Mouse (Mus musculus) heart, embryonic 10.5 days (tissue): ENCODE data around the gene Limch1. TPM values are rescaled to one million over a fixed set of nuclear protein-coding genes. Genes with fewer than 3 reads are reported as not detected.

Source experiments
- DNase-seq: peaks from one replicate; pipeline ENCODE4 v3.0.0-alpha.2; 2017; ENCODE audit warnings: low spot score
- H3K27ac ChIP-seq: fragments of 300-500 bp; sonication (generic); 2 replicates; pipeline ENCODE4 v1.5.1; 2016; ENCODE audit warnings: mild to moderate bottlenecking
- H3K27me3 ChIP-seq: fragments of 300-500 bp; sonication (generic); 2 replicates; pipeline ENCODE4 v1.6.1; 2016; ENCODE audit warnings: mild to moderate bottlenecking; ENCODE audit not compliant: poor library complexity, insufficient read depth, severe bottlenecking
- H3K36me3 ChIP-seq: fragments of 300-500 bp; sonication (generic); 2 replicates; pipeline ENCODE4 v1.6.1; 2016; ENCODE audit warnings: mild to moderate bottlenecking, moderate library complexity
- H3K4me1 ChIP-seq: fragments of 300-500 bp; sonication (generic); 2 replicates; pipeline ENCODE4 v1.6.1; 2016; ENCODE audit warnings: mild to moderate bottlenecking
- H3K4me3 ChIP-seq: fragments of 300-500 bp; sonication (generic); 2 replicates; pipeline ENCODE4 v1.5.1; 2016; ENCODE audit warnings: mild to moderate bottlenecking, moderate library complexity
- H3K9me3 ChIP-seq: fragments of 300-500 bp; sonication (generic); 2 replicates; pipeline ENCODE4 v1.6.1; 2016; ENCODE audit warnings: mild to moderate bottlenecking, moderate library complexity
- WGBS: fragments of 180-500 bp; shearing (Covaris S2); methylation state at CpG from one replicate; pipeline ENCODE4 v1.1.7; 2016; 5-methylcytosine and 5-hydroxymethylcytosine counted together
- polyA plus RNA-seq: library from polyadenylated mRNA; unstranded; fragments of >200 nt; fragmentation: Nextera tagmentation; extraction: Ambion mirVana; gene quantifications from 2 replicates; pipeline ENCODE4 v1.2.1, GENCODE M21; 2016

Gene Limch1
- polyA plus RNA-seq, 1 experiment from 2014 or later, result 30.1 TPM

DNA sequence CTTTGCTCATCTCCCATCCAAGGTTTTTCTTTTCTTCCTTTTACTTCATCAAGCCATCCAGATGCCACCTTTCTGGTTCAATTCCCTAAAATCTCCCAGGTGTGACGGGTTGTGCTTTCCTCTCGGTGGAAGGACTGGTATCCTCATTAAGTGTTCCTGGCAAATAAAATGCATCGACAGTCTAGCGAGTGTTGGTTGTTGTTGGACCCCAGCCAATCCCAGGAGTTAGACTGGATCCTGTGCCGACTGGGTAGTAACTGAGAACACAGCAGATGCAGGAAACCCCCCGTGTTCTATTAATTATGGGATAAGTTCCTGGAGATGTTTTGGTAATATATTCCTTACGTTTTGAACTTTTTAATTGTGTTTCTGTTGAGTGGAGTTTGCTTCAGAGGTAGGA is 197.9 kb downstream of the Limch1 start:
- no peaks in the 10 kb centered on the region for H3K4me1 ChIP-seq
- WGBS, result 71% methylated on average over 7 of the region's 7 CpGs
- H3K27ac ChIP-seq, result no peak overlapping the region
- no peaks in the 10 kb centered on the region for H3K36me3 ChIP-seq
- H3K27me3 ChIP-seq, result 0 out of 2 replicates have a peak, but pooled peaks cover 6% of the 10 kb centered on the region
- H3K9me3 ChIP-seq, result no peaks in the 10 kb centered on the region
- H3K4me3 ChIP-seq, result no peak overlapping the region
- DNase-seq, result no peak

DNA sequence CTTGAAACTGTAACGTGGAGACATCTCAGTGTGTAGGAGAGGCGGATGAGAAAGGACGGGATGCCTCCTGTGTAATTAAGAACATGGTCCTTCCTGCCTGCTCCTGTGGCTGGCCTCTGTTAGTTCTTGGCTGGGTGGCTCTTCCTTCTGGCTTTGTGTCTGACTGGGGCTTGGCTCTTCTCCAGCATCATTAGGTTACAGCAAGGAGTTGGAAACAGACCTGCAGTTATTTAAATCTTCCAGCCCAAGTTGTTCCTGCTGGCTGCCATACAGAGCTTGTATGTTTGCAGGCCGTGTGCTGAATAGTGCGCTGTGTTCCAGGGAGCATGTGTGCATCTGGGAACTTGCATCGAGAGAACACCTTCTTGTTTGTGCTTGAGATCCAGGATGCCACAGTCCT is 202.3 kb downstream of the Limch1 start:
- DNase-seq, result no peak
- Histone ChIP-seq H3K4me3 (no peak overlapping the region), H3K27me3 (0 out of 2 replicates have a peak, but pooled peaks cover 8% of the 10 kb centered on the region), H3K27ac (no peak overlapping the region), H3K9me3 (no peaks in the 10 kb centered on the region), H3K36me3 (no peaks in the 10 kb centered on the region), H3K4me1 (no peaks in the 10 kb centered on the region)
- WGBS, result 75% methylated on average over 6 of the region's 6 CpGs

DNA sequence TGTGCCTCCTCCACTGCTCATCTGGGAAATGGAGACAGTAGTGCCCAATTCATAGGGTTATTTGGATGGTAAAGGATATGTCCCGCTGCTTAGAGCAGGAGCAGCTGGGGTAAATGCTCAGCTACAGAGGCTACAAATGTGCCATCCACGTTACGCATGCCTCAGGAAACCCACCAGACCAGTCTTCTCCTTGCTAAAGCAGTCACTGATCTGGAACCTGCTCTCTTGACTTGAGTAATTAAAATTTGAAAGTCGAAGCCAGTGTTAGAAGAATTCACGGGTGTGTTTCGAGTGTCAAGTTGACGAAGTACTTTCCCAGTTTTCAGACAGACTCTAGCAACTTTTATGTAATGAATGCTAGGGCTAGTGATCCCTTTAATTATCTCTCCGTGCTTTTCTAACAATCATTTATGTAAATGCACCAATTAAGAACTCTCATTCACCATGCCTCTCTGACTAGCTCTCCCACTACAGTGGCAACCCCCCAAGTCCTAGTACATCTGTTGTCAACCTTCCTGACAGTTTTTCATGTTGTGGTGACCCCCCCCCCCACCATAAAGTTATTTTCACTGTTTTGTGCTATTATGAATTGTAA is 203.6 kb downstream of the Limch1 start:
- H3K27me3 ChIP-seq, result 0 out of 2 replicates have a peak, but pooled peaks cover 8% of the 10 kb centered on the region
- 78% methylated on average over 8 of the region's 8 CpGs for WGBS
- no peak for DNase-seq
- H3K27ac ChIP-seq, result no peak overlapping the region
- H3K36me3 ChIP-seq, result no peaks in the 10 kb centered on the region
- H3K4me1 ChIP-seq, result no peaks in the 10 kb centered on the region
- H3K4me3 ChIP-seq, result no peak overlapping the region
- no peaks in the 10 kb centered on the region for H3K9me3 ChIP-seq

DNA sequence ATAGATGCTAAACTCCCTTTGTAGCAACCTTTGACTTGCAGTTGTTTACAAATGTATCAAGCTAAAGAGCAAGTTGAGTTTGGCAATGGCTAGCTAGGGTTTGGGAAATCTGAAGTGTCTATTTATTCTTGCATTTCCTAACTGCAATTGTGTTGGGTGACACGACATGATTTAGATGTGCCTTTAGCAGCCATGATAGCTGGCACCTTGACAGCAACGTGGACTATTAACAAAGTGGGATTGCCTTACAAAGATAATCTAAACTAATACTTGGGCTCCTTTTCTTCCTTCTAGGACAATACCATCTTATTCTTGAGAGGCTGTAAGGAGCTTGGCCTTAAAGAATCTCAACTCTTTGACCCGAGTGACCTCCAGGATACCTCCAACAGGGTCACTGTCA is 207.7 kb downstream of the Limch1 start:
- no peak for DNase-seq
- H3K9me3 ChIP-seq, result no peaks in the 10 kb centered on the region
- no peaks in the 10 kb centered on the region for H3K4me1 ChIP-seq
- no peak overlapping the region for H3K27ac ChIP-seq
- H3K27me3 ChIP-seq, result peaks cover 6% of the 10 kb centered on the region; the same call in 1 of the 2 replicates
- H3K36me3 ChIP-seq, result no peaks in the 10 kb centered on the region
- 76% methylated on average over 3 of the region's 3 CpGs for WGBS
- H3K4me3 ChIP-seq, result no peak overlapping the region

DNA sequence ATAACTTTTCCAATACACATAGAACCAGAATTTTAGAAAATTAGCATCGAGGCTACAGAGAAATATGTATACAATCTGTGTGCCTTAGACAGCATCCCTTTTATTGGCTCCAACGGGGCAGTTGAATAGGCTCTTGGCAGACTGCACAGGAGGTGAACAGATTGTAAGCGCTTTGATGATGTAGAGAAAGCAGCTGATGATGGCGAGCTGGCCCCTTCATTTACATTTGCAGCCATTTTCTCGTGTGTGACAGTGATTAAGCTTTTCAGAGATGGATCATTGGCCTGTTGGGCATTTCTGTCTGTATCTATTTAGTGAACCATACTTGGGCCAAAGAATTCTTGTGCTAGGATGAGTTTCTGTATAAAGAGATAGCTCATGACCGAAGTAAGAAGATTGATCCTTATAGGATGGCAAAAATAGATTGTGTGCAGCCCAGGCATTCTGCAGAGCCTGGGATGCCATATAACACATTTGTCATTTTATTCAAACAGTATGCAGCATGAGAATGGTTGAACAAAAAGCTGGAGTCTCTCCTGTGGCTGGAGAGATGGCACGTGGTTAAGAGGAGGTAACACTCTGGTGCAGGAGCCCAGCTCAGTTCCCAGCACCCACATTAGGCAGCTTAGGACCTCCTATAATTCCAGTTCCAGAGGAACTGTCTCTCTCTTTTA is 208.5 kb downstream of the Limch1 start:
- Histone ChIP-seq H3K9me3 (no peaks in the 10 kb centered on the region), H3K4me3 (no peak overlapping the region), H3K27me3 (no peaks in the 10 kb centered on the region; the same call in 1 of the 2 replicates), H3K36me3 (no peaks in the 10 kb centered on the region), H3K4me1 (no peaks in the 10 kb centered on the region), H3K27ac (no peak overlapping the region)
- DNase-seq, result no peak
- WGBS, result 80% methylated on average over 7 of the region's 7 CpGs

DNA sequence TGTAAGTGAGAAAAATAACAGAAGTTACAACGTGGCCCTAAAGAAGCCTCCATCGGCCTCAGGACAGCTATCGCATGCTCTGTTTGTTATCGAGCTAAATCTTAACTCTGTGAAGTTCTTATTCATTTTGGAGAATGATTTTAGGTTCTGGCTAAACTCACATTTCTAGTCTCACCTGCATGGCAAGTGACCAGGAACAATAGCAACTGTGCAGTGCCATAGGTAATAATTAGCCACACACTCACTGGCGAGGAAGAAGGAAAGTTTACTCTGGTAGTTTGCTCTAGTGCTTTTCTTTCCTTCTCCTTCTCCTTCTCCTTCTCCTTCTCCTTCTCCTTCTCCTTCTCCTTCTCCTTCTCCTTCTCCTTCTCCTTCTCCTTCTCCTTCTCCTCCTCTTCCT is 209.6 kb downstream of the Limch1 start:
- no peak for DNase-seq
- H3K27ac ChIP-seq, result no peak overlapping the region
- H3K27me3 ChIP-seq, result no peaks in the 10 kb centered on the region; the same call in 1 of the 2 replicates
- no peak overlapping the region for H3K4me3 ChIP-seq
- H3K4me1 ChIP-seq, result no peaks in the 10 kb centered on the region
- no peaks in the 10 kb centered on the region for H3K36me3 ChIP-seq
- H3K9me3 ChIP-seq, result no peaks in the 10 kb centered on the region
- WGBS, result 82% methylated on average over 5 of the region's 5 CpGs

DNA sequence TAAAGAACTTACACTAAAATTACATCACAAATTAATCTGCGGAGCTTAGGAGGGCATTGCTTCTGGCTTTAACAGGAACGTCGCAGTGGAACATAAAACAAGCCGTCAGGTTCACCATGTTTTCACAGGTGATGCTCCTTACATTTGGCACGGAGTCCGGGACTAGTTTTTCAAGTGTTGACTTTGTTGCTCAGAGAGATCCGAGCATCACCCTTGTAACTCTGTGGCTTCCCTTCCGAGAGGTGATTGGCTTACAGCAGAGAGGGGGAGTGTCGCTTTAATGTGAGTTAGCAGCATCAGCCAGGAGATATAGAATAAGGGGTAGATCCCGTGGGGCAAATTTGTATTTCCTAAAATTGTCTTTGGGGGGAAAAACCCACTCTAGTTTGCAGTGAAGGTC is 212.0 kb downstream of the Limch1 start:
- Histone ChIP-seq H3K9me3 (no peaks in the 10 kb centered on the region), H3K27ac (no peak overlapping the region), H3K4me1 (no peaks in the 10 kb centered on the region), H3K36me3 (0 out of 2 replicates have a peak, but pooled peaks cover 3% of the 10 kb centered on the region), H3K4me3 (no peak overlapping the region), H3K27me3 (no peaks in the 10 kb centered on the region; the same call in 1 of the 2 replicates)
- WGBS, result 80% methylated on average over 10 of the region's 10 CpGs
- no peak for DNase-seq

DNA sequence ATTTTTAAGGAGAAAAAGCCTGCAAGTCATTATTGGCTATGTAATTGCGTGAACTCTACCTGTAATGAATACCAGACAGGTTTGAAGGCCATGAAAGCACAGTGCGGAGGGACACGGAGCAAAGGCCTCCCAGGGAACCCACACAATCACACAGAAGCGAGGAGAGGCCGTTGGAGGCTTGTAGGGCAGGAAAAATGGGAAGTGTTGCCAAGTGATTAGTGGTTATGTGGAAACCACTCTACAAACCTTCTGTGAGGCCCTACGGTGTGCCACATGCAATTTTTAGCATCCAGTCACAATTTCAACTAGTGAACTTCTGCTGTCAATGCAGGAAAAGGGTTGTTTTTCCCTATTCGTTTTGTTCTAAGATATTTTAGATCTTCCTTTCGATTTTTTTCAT is 212.5 kb downstream of the Limch1 start:
- DNase-seq, result no peak
- Histone ChIP-seq H3K4me1 (no peaks in the 10 kb centered on the region), H3K36me3 (0 out of 2 replicates have a peak, but pooled peaks cover 3% of the 10 kb centered on the region), H3K9me3 (no peaks in the 10 kb centered on the region), H3K27ac (no peak overlapping the region), H3K4me3 (no peak overlapping the region), H3K27me3 (no peaks in the 10 kb centered on the region; the same call in 1 of the 2 replicates)
- 80% methylated on average over 8 of the region's 8 CpGs for WGBS

DNA sequence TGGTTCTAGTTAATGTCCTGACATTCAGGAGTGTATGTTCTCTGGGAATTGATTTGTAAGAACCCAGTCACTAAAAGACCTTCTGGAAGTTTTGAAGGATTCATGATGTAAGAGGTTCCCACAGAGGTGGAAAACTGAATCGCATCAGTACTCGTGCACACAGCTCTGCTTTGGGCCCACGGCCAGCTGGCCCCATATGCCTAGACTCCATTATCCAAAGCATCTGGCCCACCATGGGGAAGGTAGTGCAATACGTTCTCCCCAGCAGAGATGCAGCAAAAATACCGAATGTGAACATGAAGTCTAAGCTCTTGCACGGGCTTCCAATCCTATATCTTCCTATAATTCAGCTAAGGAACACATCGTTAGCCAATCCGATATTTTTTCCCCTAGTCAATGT is 214.3 kb downstream of the Limch1 start:
- Histone ChIP-seq H3K4me3 (no peak overlapping the region), H3K4me1 (no peaks in the 10 kb centered on the region), H3K36me3 (0 out of 2 replicates have a peak, but pooled peaks cover 3% of the 10 kb centered on the region), H3K9me3 (no peaks in the 10 kb centered on the region), H3K27me3 (peaks cover 1% of the 10 kb centered on the region; the same call in 1 of the 2 replicates), H3K27ac (no peak overlapping the region)
- DNase-seq, result no peak
- 89% methylated on average over 8 of the region's 8 CpGs for WGBS

DNA sequence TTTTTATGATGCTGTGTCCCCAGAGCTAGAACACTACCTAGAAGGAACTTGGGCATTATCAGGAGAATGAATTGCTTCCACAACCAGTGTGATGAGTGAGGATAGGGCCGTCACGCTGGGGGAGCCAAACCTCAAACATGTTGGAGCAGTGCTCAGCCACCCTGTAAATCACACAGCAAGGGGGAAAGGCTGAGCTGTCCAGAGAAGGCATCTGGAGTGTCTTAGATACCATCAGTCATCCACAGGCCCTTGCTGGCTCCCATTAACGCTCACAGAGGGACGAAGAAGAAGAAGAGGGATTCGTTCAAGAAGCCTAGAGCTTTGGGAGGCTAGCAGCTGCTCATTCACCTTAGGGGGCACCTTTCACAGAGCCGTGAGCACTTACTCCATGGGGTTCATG is 219.8 kb downstream of the Limch1 start:
- peaks cover 13% of the 10 kb centered on the region; the same call in 1 of the 2 replicates for H3K27me3 ChIP-seq
- no peak overlapping the region for H3K27ac ChIP-seq
- WGBS, result 29% methylated on average over 6 of the region's 6 CpGs
- H3K36me3 ChIP-seq, result 0 out of 2 replicates have a peak, but pooled peaks cover 3% of the 10 kb centered on the region
- H3K4me3 ChIP-seq, result no peak overlapping the region
- DNase-seq, result no peak
- H3K4me1 ChIP-seq, result peaks cover 16% of the 10 kb centered on the region
- H3K9me3 ChIP-seq, result no peaks in the 10 kb centered on the region

DNA sequence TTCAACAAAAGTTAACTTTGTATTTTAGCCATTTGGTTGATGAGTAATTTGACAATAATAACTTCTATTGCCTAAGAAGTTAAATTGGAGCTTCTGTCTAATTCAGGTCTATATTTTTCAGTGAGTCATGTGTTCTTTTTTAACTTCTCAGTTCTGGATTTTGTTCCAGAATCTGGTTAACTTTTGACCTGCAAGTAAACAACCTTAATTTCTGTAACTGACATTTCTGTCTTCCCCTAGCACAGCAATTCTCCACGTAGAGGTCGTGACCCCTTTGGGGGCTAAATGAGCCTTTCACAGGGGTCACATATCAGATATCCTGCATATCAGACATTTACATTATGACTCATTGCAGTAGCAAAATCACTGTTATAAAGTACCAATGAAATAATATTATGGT is 221.5 kb downstream of the Limch1 start:
- no peak for DNase-seq
- no peaks in the 10 kb centered on the region for H3K36me3 ChIP-seq
- peaks cover 16% of the 10 kb centered on the region for H3K4me1 ChIP-seq
- 0 out of 2 replicates have a peak overlapping the region, but pooled peaks have one; percentile 62 for H3K27ac ChIP-seq
- H3K9me3 ChIP-seq, result no peaks in the 10 kb centered on the region
- H3K27me3 ChIP-seq, result peaks cover 13% of the 10 kb centered on the region; the same call in 1 of the 2 replicates
- WGBS, result 68% methylated on average over 2 of the region's 2 CpGs
- no peak overlapping the region for H3K4me3 ChIP-seq

DNA sequence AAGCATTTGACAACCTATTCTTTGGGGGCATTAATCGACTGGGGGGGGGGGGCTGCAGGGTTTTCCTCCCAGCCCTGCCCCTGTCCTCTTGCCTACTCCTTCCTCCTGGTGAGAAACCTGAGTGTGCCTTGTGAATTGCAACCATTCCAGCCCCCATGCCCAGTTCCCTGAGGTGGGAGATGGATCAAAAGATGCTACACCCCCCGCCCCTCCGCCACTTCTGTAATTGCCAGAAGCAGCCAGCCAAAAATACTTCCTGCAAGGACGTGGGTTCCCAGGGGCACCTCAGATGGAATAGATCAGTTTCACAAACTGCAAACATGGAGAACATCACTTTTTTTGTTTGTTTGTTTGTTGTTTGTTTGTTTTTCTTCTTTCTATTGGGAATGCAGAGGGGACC is 222.0 kb downstream of the Limch1 start:
- peak overlapping the region; percentile 62; the same call in 1 of the 2 replicates for H3K27ac ChIP-seq
- H3K4me3 ChIP-seq, result peak overlapping the region; percentile 37
- WGBS, result 57% methylated on average over 4 of the region's 4 CpGs
- H3K27me3 ChIP-seq, result peaks cover 13% of the 10 kb centered on the region; the same call in 1 of the 2 replicates
- DNase-seq, result no peak
- no peaks in the 10 kb centered on the region for H3K9me3 ChIP-seq
- H3K36me3 ChIP-seq, result no peaks in the 10 kb centered on the region
- H3K4me1 ChIP-seq, result peaks cover 16% of the 10 kb centered on the region

DNA sequence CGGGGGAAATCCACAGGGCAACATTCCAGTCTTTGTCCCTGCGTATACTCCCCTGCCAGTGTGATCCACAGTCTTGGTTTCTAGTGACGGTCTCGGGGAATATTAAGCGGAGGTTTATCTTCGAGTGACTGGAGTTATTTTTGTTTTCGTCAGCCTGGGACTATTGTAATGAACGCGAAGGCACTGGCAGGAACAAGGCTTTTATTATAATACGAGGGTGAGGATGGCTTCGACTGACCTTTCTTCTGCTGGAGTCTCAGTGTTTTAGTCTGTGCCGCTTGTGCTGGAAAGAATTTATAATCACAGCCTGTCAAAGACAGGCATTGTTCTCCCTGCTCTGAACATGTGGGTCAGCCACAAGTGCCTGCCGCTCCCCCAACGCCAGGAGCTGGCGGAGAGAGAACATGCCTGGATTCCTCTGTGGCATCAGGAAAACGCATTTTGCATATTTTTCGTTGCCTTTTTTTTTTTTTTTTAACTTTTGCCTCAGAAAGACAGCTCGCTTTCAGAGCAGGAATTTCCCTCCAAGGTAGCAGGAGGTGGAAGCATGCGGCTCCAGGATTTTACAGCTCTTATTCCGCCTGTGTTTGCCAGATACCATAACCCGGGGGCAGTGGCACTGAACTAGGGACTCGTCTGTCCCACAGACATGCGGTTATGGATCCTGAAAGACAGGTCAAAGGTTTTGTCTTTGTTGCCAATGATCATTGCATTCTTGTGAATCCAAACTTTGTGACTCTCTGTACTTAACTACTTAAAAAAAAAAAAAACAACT is 222.6 kb downstream of the Limch1 start:
- Histone ChIP-seq H3K27me3 (peaks cover 13% of the 10 kb centered on the region; the same call in 1 of the 2 replicates), H3K4me1 (peaks cover 16% of the 10 kb centered on the region), H3K4me3 (peak overlapping the region; percentile 37), H3K27ac (0 out of 2 replicates have a peak overlapping the region, but pooled peaks have one; percentile 42), H3K9me3 (no peaks in the 10 kb centered on the region), H3K36me3 (no peaks in the 10 kb centered on the region)
- 29% methylated on average over 23 of the region's 23 CpGs for WGBS
- DNase-seq, result no peak
